Mouse (Mus musculus): ENCODE measurements around the gene Gm8237. TPM values are rescaled to one million over a fixed set of nuclear protein-coding genes. Genes with fewer than 3 reads are reported as not detected.

Gene Gm8237
- total RNA-seq (2023): not detected

DNA sequence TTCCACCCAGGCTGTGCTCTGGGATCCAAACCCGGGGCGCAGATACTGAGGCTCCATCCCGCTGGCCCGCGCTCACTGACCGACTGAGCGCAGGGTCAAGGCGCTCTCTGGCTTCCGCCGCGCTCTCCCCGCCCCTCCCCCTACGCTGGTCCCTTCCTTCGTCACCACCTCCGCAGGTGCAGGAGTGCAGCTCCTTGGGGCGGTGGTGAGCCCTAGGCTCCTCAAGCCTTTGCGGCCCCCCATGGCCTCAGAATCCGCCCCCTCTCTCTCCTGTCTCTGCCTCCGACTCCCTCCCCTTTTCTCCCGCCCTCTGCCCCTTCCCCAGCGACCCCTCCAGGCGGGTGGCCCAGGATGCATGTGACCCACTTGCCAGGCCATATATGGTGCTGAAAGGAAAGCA, at the start of gene Gm8237:
Gm8237 (minus strand) TSS at position 142 of the 400 bp plus-strand sequence.

GRCm38 (mm10) chr14:5830229-5830628, 50.0 kb downstream of the Gm8237 start, which contains the start of gene Gm3424:
TSS of gene Gm3424 (minus strand) at chr14:5830329.

Other genes starting within 250 kb of the Gm8237 start
- not detected for gene Gm8265, start 247.4 kb downstream of the Gm8237 start, total RNA-seq (2023)
- not detected for gene Gm9603, start 192.9 kb downstream of the Gm8237 start, total RNA-seq (2023)
- not detected for gene Gm3373, start 138.8 kb downstream of the Gm8237 start, total RNA-seq (2023)
- not detected for gene Gm3383, start 72.4 kb downstream of the Gm8237 start, total RNA-seq (2023)
- gene Gm3424, start 50.1 kb downstream of the Gm8237 start, total RNA-seq (2023): not detected
- gene Gm3248, start 81.4 kb upstream of the Gm8237 start, total RNA-seq (2023): not detected
- gene Gm3453, start 98.8 kb upstream of the Gm8237 start, total RNA-seq (2023): not detected
- gene Gm6337, start 177.9 kb upstream of the Gm8237 start, total RNA-seq (2023): not detected
- not detected for gene Gm8206, start 213.6 kb upstream of the Gm8237 start, total RNA-seq (2023)
- gene Gm3468, start 228.3 kb upstream of the Gm8237 start, total RNA-seq (2023): not detected
- not detected for gene Gm3476, start 245.4 kb upstream of the Gm8237 start, total RNA-seq (2023)